Mouse (Mus musculus) limb, embryonic 15.5 days (tissue): ENCODE measurements at regions not wholly inside any gene's neighbourhood (a gene's known extent, or its start where the extent isn't known, plus 50 kb on each side); places are given as distances from the start of the nearest gene placed in this dataset.
"Not testable (repeated sequence)": the region's sequence is repeated elsewhere in the genome, so short reads cannot be mapped to it uniquely, and the experiment has no call there.

ENCODE experiments used
- ATAC-seq: fragments of 200-750 bp; cut with Nextera tagmentation; 2 replicates; pipeline ENCODE4 v1.8.0; 2017; ENCODE audit warnings: low read depth, moderate TSS enrichment; ENCODE audit not compliant: insufficient number of reproducible peaks, low FRiP score, low TSS enrichment
- H3K27ac ChIP-seq: fragments of 300-500 bp; sonication (generic); 2 replicates; pipeline ENCODE4 v1.5.1; 2015; ENCODE audit warnings: moderate library complexity, mild to moderate bottlenecking, inconsistent platforms
- H3K27me3 ChIP-seq: fragments of 300-500 bp; sonication (generic); 2 replicates; pipeline ENCODE4 v1.6.1; 2015; ENCODE audit warnings: inconsistent platforms
- H3K36me3 ChIP-seq: fragments of 300-500 bp; sonication (generic); 2 replicates; pipeline ENCODE4 v1.6.1; 2015; ENCODE audit warnings: inconsistent platforms
- H3K4me1 ChIP-seq: fragments of 300-500 bp; sonication (generic); 2 replicates; pipeline ENCODE4 v1.6.1; 2015; ENCODE audit warnings: inconsistent platforms
- H3K4me2 ChIP-seq: fragments of 300-500 bp; sonication (generic); 2 replicates; pipeline ENCODE4 v1.6.1; 2015; ENCODE audit warnings: mild to moderate bottlenecking, inconsistent platforms
- H3K4me3 ChIP-seq: fragments of 300-500 bp; sonication (generic); 2 replicates; pipeline ENCODE4 v1.5.1; 2015; ENCODE audit warnings: mild to moderate bottlenecking, inconsistent platforms
- H3K9ac ChIP-seq: fragments of 300-500 bp; sonication (generic); 2 replicates; pipeline ENCODE4 v1.6.1; 2015; ENCODE audit warnings: inconsistent platforms
- H3K9me3 ChIP-seq: fragments of 300-500 bp; sonication (generic); 2 replicates; pipeline ENCODE4 v1.6.1; 2016; ENCODE audit warnings: inconsistent platforms
- WGBS: fragments of 180-500 bp; shearing (Covaris S2); methylation state at CpG from one replicate; pipeline ENCODE4 v1.1.7; 2015; 5-methylcytosine and 5-hydroxymethylcytosine counted together

GRCm38 (mm10) chr16:15185714-15186113, 131.5 kb upstream of the Gm21897 start:
- H3K27me3 ChIP-seq, result no peaks in the 10 kb centered on the region
- no peak overlapping the region for H3K27ac ChIP-seq
- WGBS, result 80% methylated on average over 1 of the region's 1 CpGs
- no peak overlapping the region for H3K4me2 ChIP-seq
- H3K36me3 ChIP-seq, result no peaks in the 10 kb centered on the region
- H3K9ac ChIP-seq, result no peak overlapping the region
- H3K4me3 ChIP-seq, result no peak overlapping the region
- no peaks in the 10 kb centered on the region for H3K9me3 ChIP-seq
- H3K4me1 ChIP-seq, result 0 out of 2 replicates have a peak, but pooled peaks cover 2% of the 10 kb centered on the region
- ATAC-seq, result no peak

GRCm38 (mm10) chr16:15194926-15195711, 122.1 kb upstream of the Gm21897 start:
- no peaks in the 10 kb centered on the region for H3K36me3 ChIP-seq
- H3K9ac ChIP-seq, result no peak overlapping the region
- no peaks in the 10 kb centered on the region for H3K27me3 ChIP-seq
- no peak overlapping the region for H3K4me3 ChIP-seq
- H3K27ac ChIP-seq, result peak overlapping the region; percentile 82
- H3K4me2 ChIP-seq, result no peak overlapping the region
- peaks cover 35% of the 10 kb centered on the region for H3K4me1 ChIP-seq
- H3K9me3 ChIP-seq, result no peaks in the 10 kb centered on the region
- WGBS, result 14% methylated on average over 6 of the region's 6 CpGs
- ATAC-seq, result peak; percentile 61

- not testable (repeated sequence) for H3K36me3 ChIP-seq, H3K4me2 ChIP-seq, H3K27me3 ChIP-seq, H3K4me3 ChIP-seq, H3K9me3 ChIP-seq, H3K9ac ChIP-seq, ATAC-seq
- 92% methylated on average over 8 of the region's 12 CpGs for WGBS
- Histone ChIP-seq H3K27ac (peak overlapping the region; percentile 82), H3K4me1 (peaks cover 33% of the 10 kb centered on the region)
Observed at GRCm38 (mm10) chr16:15195931-15196330, 121.3 kb upstream of the Gm21897 start.

GRCm38 (mm10) chr16:15196855-15197254, 120.4 kb upstream of the Gm21897 start:
- no peaks in the 10 kb centered on the region for H3K36me3 ChIP-seq
- peaks cover 33% of the 10 kb centered on the region for H3K4me1 ChIP-seq
- H3K9ac ChIP-seq, result no peak overlapping the region
- H3K4me2 ChIP-seq, result no peak overlapping the region
- no peaks in the 10 kb centered on the region for H3K27me3 ChIP-seq
- ATAC-seq, result no peak
- no peaks in the 10 kb centered on the region for H3K9me3 ChIP-seq
- H3K4me3 ChIP-seq, result no peak overlapping the region
- no peak overlapping the region for H3K27ac ChIP-seq

- no peak overlapping the region for H3K27ac ChIP-seq
- H3K4me1 ChIP-seq, result no peaks in the 10 kb centered on the region
- H3K27me3 ChIP-seq, result no peaks in the 10 kb centered on the region
- H3K9ac ChIP-seq, result no peak overlapping the region
- H3K36me3 ChIP-seq, result no peaks in the 10 kb centered on the region
- H3K4me2 ChIP-seq, result no peak overlapping the region
- ATAC-seq, result no peak
- no peaks in the 10 kb centered on the region for H3K9me3 ChIP-seq
- no peak overlapping the region for H3K4me3 ChIP-seq
- 63% methylated on average over 2 of the region's 2 CpGs for WGBS
Observed at GRCm38 (mm10) chr16:15215921-15216320, 101.3 kb upstream of the Gm21897 start.

GRCm38 (mm10) chr16:15220961-15221547, 96.2 kb upstream of the Gm21897 start:
- no peak for ATAC-seq
- WGBS, result 39% methylated on average over 4 of the region's 4 CpGs
- Histone ChIP-seq H3K9me3 (no peaks in the 10 kb centered on the region), H3K27me3 (no peaks in the 10 kb centered on the region), H3K27ac (no peak overlapping the region), H3K4me1 (peaks cover 5% of the 10 kb centered on the region), H3K9ac (no peak overlapping the region), H3K4me3 (no peak overlapping the region), H3K4me2 (no peak overlapping the region), H3K36me3 (no peaks in the 10 kb centered on the region)

GRCm38 (mm10) chr16:15237836-15238235, 79.4 kb upstream of the Gm21897 start:
- no peak overlapping the region for H3K4me2 ChIP-seq
- H3K4me3 ChIP-seq, result no peak overlapping the region
- no peak for ATAC-seq
- no peaks in the 10 kb centered on the region for H3K9me3 ChIP-seq
- no peaks in the 10 kb centered on the region for H3K4me1 ChIP-seq
- no peak overlapping the region for H3K27ac ChIP-seq
- no peaks in the 10 kb centered on the region for H3K27me3 ChIP-seq
- no peak overlapping the region for H3K9ac ChIP-seq
- H3K36me3 ChIP-seq, result no peaks in the 10 kb centered on the region

GRCm38 (mm10) chr16:15238449-15238848, 78.8 kb upstream of the Gm21897 start:
- no peak overlapping the region for H3K4me2 ChIP-seq
- 0 out of 2 replicates have a peak overlapping the region, but pooled peaks have one; percentile 33 for H3K27ac ChIP-seq
- no peak for ATAC-seq

GRCm38 (mm10) chr16:15250186-15250585, 67.1 kb upstream of the Gm21897 start:
- H3K27ac ChIP-seq, result no peak overlapping the region
- ATAC-seq, result no peak
- H3K36me3 ChIP-seq, result no peaks in the 10 kb centered on the region
- H3K27me3 ChIP-seq, result no peaks in the 10 kb centered on the region
- no peak overlapping the region for H3K9ac ChIP-seq
- no peak overlapping the region for H3K4me3 ChIP-seq
- H3K4me2 ChIP-seq, result no peak overlapping the region
- H3K4me1 ChIP-seq, result peaks cover 16% of the 10 kb centered on the region; the same call in 1 of the 2 replicates
- H3K9me3 ChIP-seq, result no peaks in the 10 kb centered on the region

More at GRCm38 (mm10) chr16:15238449-15238848, 78.8 kb upstream of the Gm21897 start:
- Histone ChIP-seq H3K36me3 (no peaks in the 10 kb centered on the region), H3K9ac (no peak overlapping the region), H3K27me3 (no peaks in the 10 kb centered on the region), H3K9me3 (no peaks in the 10 kb centered on the region), H3K4me1 (no peaks in the 10 kb centered on the region), H3K4me3 (no peak overlapping the region)

- H3K27ac ChIP-seq, result no peak overlapping the region
- no peak overlapping the region for H3K9ac ChIP-seq
- no peak overlapping the region for H3K4me3 ChIP-seq
- no peak for ATAC-seq
- WGBS, result 50% methylated on average over 2 of the region's 2 CpGs
- H3K27me3 ChIP-seq, result no peaks in the 10 kb centered on the region
- H3K9me3 ChIP-seq, result no peaks in the 10 kb centered on the region
- no peaks in the 10 kb centered on the region for H3K36me3 ChIP-seq
- peaks cover 16% of the 10 kb centered on the region; the same call in 1 of the 2 replicates for H3K4me1 ChIP-seq
- no peak overlapping the region for H3K4me2 ChIP-seq
Observed at GRCm38 (mm10) chr16:15251686-15252085, 65.6 kb upstream of the Gm21897 start.

- H3K36me3 ChIP-seq, result no peaks in the 10 kb centered on the region
- H3K27ac ChIP-seq, result peak overlapping the region; percentile 39; the same call in 1 of the 2 replicates
- no peaks in the 10 kb centered on the region for H3K9me3 ChIP-seq
- peak; percentile 48; the same call in 1 of the 2 replicates for ATAC-seq
- peaks cover 16% of the 10 kb centered on the region; the same call in 1 of the 2 replicates for H3K4me1 ChIP-seq
- no peak overlapping the region for H3K9ac ChIP-seq
- H3K4me2 ChIP-seq, result no peak overlapping the region
- H3K4me3 ChIP-seq, result no peak overlapping the region
- 58% methylated on average over 6 of the region's 6 CpGs for WGBS
- no peaks in the 10 kb centered on the region for H3K27me3 ChIP-seq
Observed at GRCm38 (mm10) chr16:15252666-15253347, 64.5 kb upstream of the Gm21897 start.

GRCm38 (mm10) chr16:15253348-15253693, 63.9 kb upstream of the Gm21897 start:
- ATAC-seq, result no peak
- no peaks in the 10 kb centered on the region for H3K27me3 ChIP-seq
- no peaks in the 10 kb centered on the region for H3K36me3 ChIP-seq
- no peak overlapping the region for H3K4me3 ChIP-seq
- peak overlapping the region; percentile 39; the same call in 1 of the 2 replicates for H3K27ac ChIP-seq
- no peak overlapping the region for H3K9ac ChIP-seq
- no peak overlapping the region for H3K4me2 ChIP-seq
- H3K9me3 ChIP-seq, result no peaks in the 10 kb centered on the region
- WGBS, result 52% methylated on average over 3 of the region's 3 CpGs
- H3K4me1 ChIP-seq, result peaks cover 16% of the 10 kb centered on the region; the same call in 1 of the 2 replicates
